Mouse (Mus musculus) midbrain, embryonic 14.5 days (tissue): ENCODE measurements around the gene Mctp1. TPM values are rescaled to one million over a fixed set of nuclear protein-coding genes. Genes with fewer than 3 reads are reported as not detected.

Source experiments
- ATAC-seq: fragments of 200-750 bp; cut with Nextera tagmentation; 2 replicates; pipeline ENCODE4 v1.8.0; 2017; ENCODE audit warnings: moderate number of reproducible peaks, moderate library complexity; ENCODE audit not compliant: low FRiP score, low TSS enrichment
- DNase-seq: peaks from one replicate; pipeline ENCODE4 v3.0.0-alpha.2; 2015
- H3K27ac ChIP-seq: fragments of 300-500 bp; sonication (generic); replicated peaks from 2 replicates; pipeline ENCODE4 v1.5.1; 2014; ENCODE audit warnings: mild to moderate bottlenecking, low read depth, low read length, moderate library complexity
- H3K27me3 ChIP-seq: fragments of 300-500 bp; sonication (generic); 2 replicates; pipeline ENCODE4 v1.6.1; 2014; ENCODE audit warnings: low read length, control low read depth, mixed read lengths; ENCODE audit not compliant: control insufficient read depth, insufficient read depth
- H3K36me3 ChIP-seq: fragments of 300-500 bp; sonication (generic); 2 replicates; pipeline ENCODE4 v1.6.1; 2014; ENCODE audit warnings: low read length, control low read depth; ENCODE audit not compliant: control insufficient read depth, insufficient read depth
- H3K4me1 ChIP-seq: fragments of 300-500 bp; sonication (generic); 2 replicates; pipeline ENCODE4 v1.6.1; 2014; ENCODE audit warnings: mild to moderate bottlenecking, antibody characterized with exemption, low read length, control low read depth; ENCODE audit not compliant: control insufficient read depth, insufficient read depth
- H3K4me2 ChIP-seq: fragments of 300-500 bp; sonication (generic); 2 replicates; pipeline ENCODE4 v1.6.1; 2014; ENCODE audit warnings: mild to moderate bottlenecking, low read length, moderate library complexity
- H3K4me3 ChIP-seq: fragments of 300-500 bp; sonication (generic); replicated peaks from 2 replicates; pipeline ENCODE4 v1.5.1; 2014; ENCODE audit warnings: low read depth, low read length
- H3K9ac ChIP-seq: fragments of 300-500 bp; sonication (generic); replicated peaks from 2 replicates; pipeline ENCODE4 v1.6.1; 2014; ENCODE audit warnings: mild to moderate bottlenecking, low read length, moderate library complexity
- H3K9me3 ChIP-seq: fragments of 300-500 bp; sonication (generic); 2 replicates; pipeline ENCODE4 v1.6.1; 2016; ENCODE audit warnings: low read length, control low read depth, mixed read lengths; ENCODE audit not compliant: control insufficient read depth
- WGBS: fragments of 180-500 bp; shearing (Covaris S2); extraction: QIAGEN DNeasy Blood & Tissue Kit; methylation state at CpG from one replicate; pipeline ENCODE4 v1.1.7; 2014; 5-methylcytosine and 5-hydroxymethylcytosine counted together
- polyA plus RNA-seq: library from polyadenylated mRNA; unstranded; fragments of >200 nt; fragmentation: Nextera tagmentation; extraction: Ambion mirVana; gene quantifications from 2 replicates; pipeline ENCODE4 v1.2.1, GENCODE M21; 2014

Gene Mctp1
- polyA plus RNA-seq, 1 experiment from 2014 or later, result 6.1 TPM

GRCm38 (mm10) chr13:77003684-77004083, 619.3 kb downstream of the Mctp1 start:
- no peak for DNase-seq
- Histone ChIP-seq H3K9ac (no peak overlapping the region), H3K27me3 (no peaks in the 10 kb centered on the region), H3K4me2 (no peak overlapping the region), H3K9me3 (no peaks in the 10 kb centered on the region), H3K4me1 (no peaks in the 10 kb centered on the region), H3K27ac (no peak overlapping the region), H3K36me3 (no peaks in the 10 kb centered on the region), H3K4me3 (no peak overlapping the region)
- WGBS, result 94% methylated on average over 1 of the region's 1 CpGs
- ATAC-seq, result no peak

GRCm38 (mm10) chr13:77018851-77019250, 634.5 kb downstream of the Mctp1 start:
- 84% methylated on average over 2 of the region's 2 CpGs for WGBS
- H3K9ac ChIP-seq, result no peak overlapping the region
- DNase-seq, result no peak
- ATAC-seq, result no peak
- H3K4me1 ChIP-seq, result no peaks in the 10 kb centered on the region
- no peaks in the 10 kb centered on the region for H3K9me3 ChIP-seq
- no peaks in the 10 kb centered on the region for H3K27me3 ChIP-seq
- H3K4me3 ChIP-seq, result no peak overlapping the region
- H3K36me3 ChIP-seq, result no peaks in the 10 kb centered on the region
- no peak overlapping the region for H3K4me2 ChIP-seq
- H3K27ac ChIP-seq, result no peak overlapping the region

- no peak overlapping the region for H3K27ac ChIP-seq
- H3K9me3 ChIP-seq, result no peaks in the 10 kb centered on the region
- no peak overlapping the region for H3K4me2 ChIP-seq
- H3K9ac ChIP-seq, result no peak overlapping the region
- ATAC-seq, result no peak
- H3K4me1 ChIP-seq, result no peaks in the 10 kb centered on the region
- H3K4me3 ChIP-seq, result no peak overlapping the region
- no peaks in the 10 kb centered on the region for H3K27me3 ChIP-seq
- 79% methylated on average over 5 of the region's 5 CpGs for WGBS
- no peak for DNase-seq
- H3K36me3 ChIP-seq, result no peaks in the 10 kb centered on the region
These were observed 645.3 kb downstream of the Mctp1 start for GRCm38 (mm10) chr13:77029594-77029993.

GRCm38 (mm10) chr13:77043375-77043774, 659.0 kb downstream of the Mctp1 start:
- Histone ChIP-seq H3K4me2 (no peak overlapping the region), H3K9ac (no peak overlapping the region), H3K27ac (no peak overlapping the region), H3K9me3 (no peaks in the 10 kb centered on the region), H3K27me3 (no peaks in the 10 kb centered on the region), H3K36me3 (no peaks in the 10 kb centered on the region), H3K4me1 (no peaks in the 10 kb centered on the region), H3K4me3 (no peak overlapping the region)
- 84% methylated on average over 1 of the region's 1 CpGs for WGBS
- ATAC-seq (no peak), DNase-seq (no peak)

GRCm38 (mm10) chr13:77045375-77045774, 661.0 kb downstream of the Mctp1 start:
- Histone ChIP-seq H3K4me2 (no peak overlapping the region), H3K9me3 (no peaks in the 10 kb centered on the region), H3K9ac (no peak overlapping the region), H3K27ac (no peak overlapping the region), H3K36me3 (no peaks in the 10 kb centered on the region), H3K27me3 (no peaks in the 10 kb centered on the region), H3K4me3 (no peak overlapping the region), H3K4me1 (no peaks in the 10 kb centered on the region)
- ATAC-seq (peak; percentile 51; the same call in 1 of the 2 replicates), DNase-seq (peak; percentile 83)
- WGBS, result 77% methylated on average over 1 of the region's 1 CpGs

GRCm38 (mm10) chr13:77046416-77046815, 662.1 kb downstream of the Mctp1 start:
- Histone ChIP-seq H3K9me3 (no peaks in the 10 kb centered on the region), H3K9ac (no peak overlapping the region), H3K4me2 (peak overlapping the region; percentile 25), H3K27me3 (no peaks in the 10 kb centered on the region), H3K4me3 (peak overlapping the region; percentile 13; the same call in 1 of the 2 replicates), H3K27ac (no peak overlapping the region), H3K36me3 (no peaks in the 10 kb centered on the region), H3K4me1 (no peaks in the 10 kb centered on the region)
- 65% methylated on average over 10 of the region's 10 CpGs for WGBS
- ATAC-seq (no peak), DNase-seq (peak; percentile 53)

GRCm38 (mm10) chr13:77047179-77047931, 663.0 kb downstream of the Mctp1 start:
- peak; percentile 60; the same call in 1 of the 2 replicates for ATAC-seq
- Histone ChIP-seq H3K36me3 (no peaks in the 10 kb centered on the region), H3K27me3 (no peaks in the 10 kb centered on the region), H3K27ac (0 out of 2 replicates have a peak overlapping the region, but pooled peaks have one; percentile 4), H3K9me3 (no peaks in the 10 kb centered on the region), H3K4me3 (no peak overlapping the region), H3K4me1 (no peaks in the 10 kb centered on the region), H3K9ac (no peak overlapping the region), H3K4me2 (no peak overlapping the region)
- 62% methylated on average over 6 of the region's 6 CpGs for WGBS
- DNase-seq, result peak; percentile 55

GRCm38 (mm10) chr13:77048461-77048860, 664.1 kb downstream of the Mctp1 start:
- no peak overlapping the region for H3K27ac ChIP-seq
- no peaks in the 10 kb centered on the region for H3K36me3 ChIP-seq
- no peaks in the 10 kb centered on the region for H3K27me3 ChIP-seq
- no peaks in the 10 kb centered on the region for H3K9me3 ChIP-seq
- DNase-seq (peak; percentile 23), ATAC-seq (no peak; the same call in 1 of the 2 replicates)
- H3K4me1 ChIP-seq, result no peaks in the 10 kb centered on the region
- 93% methylated on average over 1 of the region's 1 CpGs for WGBS
- H3K9ac ChIP-seq, result no peak overlapping the region
- no peak overlapping the region for H3K4me2 ChIP-seq
- no peak overlapping the region for H3K4me3 ChIP-seq

- no peak for DNase-seq
- Histone ChIP-seq H3K9ac (no peak overlapping the region), H3K4me1 (no peaks in the 10 kb centered on the region), H3K4me2 (no peak overlapping the region), H3K36me3 (no peaks in the 10 kb centered on the region), H3K27ac (no peak overlapping the region), H3K27me3 (no peaks in the 10 kb centered on the region), H3K4me3 (no peak overlapping the region), H3K9me3 (no peaks in the 10 kb centered on the region)
- WGBS, result 83% methylated on average over 3 of the region's 3 CpGs
- no peak for ATAC-seq
These were observed 665.4 kb downstream of the Mctp1 start for GRCm38 (mm10) chr13:77049736-77050135.
